Mouse (Mus musculus) heart, embryonic 12.5 days (tissue): Measurements from ENCODE around the gene Taf9. TPM values are rescaled to one million over a fixed set of nuclear protein-coding genes. Genes with fewer than 3 reads are reported as not detected.

Source experiments
- ATAC-seq: fragments of 200-750 bp; cut with Nextera tagmentation; 2 replicates; pipeline ENCODE4 v1.8.0; 2017; ENCODE audit warnings: moderate TSS enrichment, moderate library complexity; ENCODE audit not compliant: insufficient number of reproducible peaks, low FRiP score
- H3K27ac ChIP-seq: fragments of 300-500 bp; sonication (generic); 2 replicates; pipeline ENCODE4 v1.5.1; 2016; ENCODE audit warnings: mild to moderate bottlenecking, moderate library complexity; ENCODE audit not compliant: poor library complexity, severe bottlenecking
- H3K27me3 ChIP-seq: fragments of 300-500 bp; sonication (generic); replicated peaks from 2 replicates; pipeline ENCODE4 v1.6.1; 2016; ENCODE audit warnings: mild to moderate bottlenecking, moderate library complexity
- H3K36me3 ChIP-seq: fragments of 300-500 bp; sonication (generic); 2 replicates; pipeline ENCODE4 v1.6.1; 2016; ENCODE audit warnings: mild to moderate bottlenecking, moderate library complexity
- H3K4me1 ChIP-seq: fragments of 300-500 bp; sonication (generic); replicated peaks from 2 replicates; pipeline ENCODE4 v1.6.1; 2016; ENCODE audit warnings: mild to moderate bottlenecking
- H3K4me2 ChIP-seq: fragments of 300-500 bp; sonication (generic); 2 replicates; pipeline ENCODE4 v1.6.1; 2016; ENCODE audit warnings: mild to moderate bottlenecking, moderate library complexity
- H3K4me3 ChIP-seq: fragments of 300-500 bp; sonication (generic); 2 replicates; pipeline ENCODE4 v1.5.1; 2016; ENCODE audit warnings: mild to moderate bottlenecking
- H3K9ac ChIP-seq: fragments of 300-500 bp; sonication (generic); 2 replicates; pipeline ENCODE4 v1.6.1; 2016; ENCODE audit warnings: mild to moderate bottlenecking, moderate library complexity
- H3K9me3 ChIP-seq: fragments of 300-500 bp; sonication (generic); replicated peaks from 2 replicates; pipeline ENCODE4 v1.6.1; 2016; ENCODE audit warnings: mild to moderate bottlenecking, moderate library complexity
- WGBS: fragments of 180-500 bp; shearing (Covaris S2); methylation state at CpG from one replicate; pipeline ENCODE4 v1.1.7; 2016; 5-methylcytosine and 5-hydroxymethylcytosine counted together
- polyA plus RNA-seq: library from polyadenylated mRNA; unstranded; fragments of >200 nt; fragmentation: Nextera tagmentation; extraction: Ambion mirVana; gene quantifications from 2 replicates; pipeline ENCODE4 v1.2.1, GENCODE M21; 2016

Gene Taf9
- 9.7 and 11.3 TPM in 2 replicates for polyA plus RNA-seq

DNA sequence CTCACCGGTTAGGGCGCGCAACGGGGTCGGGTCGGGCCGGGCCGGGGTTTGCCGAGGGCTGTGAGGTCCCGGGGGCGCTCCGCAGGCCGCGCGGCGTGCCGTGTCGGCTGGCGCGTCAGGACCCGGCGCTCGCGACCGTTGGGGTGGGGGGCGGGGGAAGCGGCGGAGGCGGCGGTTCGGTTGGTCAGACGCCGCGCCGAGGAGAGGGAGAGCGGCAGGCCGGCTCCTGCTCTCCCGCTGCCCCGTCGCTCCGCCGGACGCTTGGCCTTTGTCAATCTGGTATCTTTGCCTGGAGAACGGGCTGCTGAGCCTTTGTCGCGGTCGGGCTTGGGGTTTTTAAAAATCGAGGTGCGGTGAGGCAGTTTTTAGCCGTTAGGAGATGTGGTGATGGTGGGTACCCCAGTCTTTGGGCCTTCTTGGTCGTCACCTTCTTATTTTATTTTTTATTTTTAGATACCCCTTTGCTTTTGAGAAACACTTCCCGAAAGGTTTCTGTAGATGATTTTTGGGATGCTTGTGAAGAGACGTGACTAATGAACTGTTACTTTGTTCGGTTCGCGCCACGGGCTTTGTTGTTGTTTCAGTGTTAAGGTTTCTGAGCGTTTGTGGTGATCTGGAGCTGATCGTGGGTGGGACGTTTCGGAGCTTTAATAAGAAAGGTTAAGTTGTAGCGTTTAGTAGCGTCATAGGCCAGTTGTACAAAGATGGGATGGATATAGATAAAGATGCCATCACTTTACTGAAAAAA, at the start of gene Taf9:
TSS of gene Taf9 (plus strand) at position 141 of the 748 bp plus-strand sequence.
- Histone ChIP-seq H3K4me3 (peak within 1 kb of the TSS; percentile 90), H3K27ac (peak within 1 kb of the TSS; percentile 87), H3K4me1 (peaks cover 7% of the 10 kb centered on the region), H3K36me3 (peaks cover 20% of the 10 kb centered on the region), H3K4me2 (peak within 1 kb of the TSS; percentile 93), H3K27me3 (no peaks in the 10 kb centered on the region), H3K9ac (peak within 1 kb of the TSS; percentile 95), H3K9me3 (no peaks in the 10 kb centered on the region)
- peak; percentile 78 for ATAC-seq
- WGBS: under 1% methylated on average over 55 of the region's 63 CpGs

DNA sequence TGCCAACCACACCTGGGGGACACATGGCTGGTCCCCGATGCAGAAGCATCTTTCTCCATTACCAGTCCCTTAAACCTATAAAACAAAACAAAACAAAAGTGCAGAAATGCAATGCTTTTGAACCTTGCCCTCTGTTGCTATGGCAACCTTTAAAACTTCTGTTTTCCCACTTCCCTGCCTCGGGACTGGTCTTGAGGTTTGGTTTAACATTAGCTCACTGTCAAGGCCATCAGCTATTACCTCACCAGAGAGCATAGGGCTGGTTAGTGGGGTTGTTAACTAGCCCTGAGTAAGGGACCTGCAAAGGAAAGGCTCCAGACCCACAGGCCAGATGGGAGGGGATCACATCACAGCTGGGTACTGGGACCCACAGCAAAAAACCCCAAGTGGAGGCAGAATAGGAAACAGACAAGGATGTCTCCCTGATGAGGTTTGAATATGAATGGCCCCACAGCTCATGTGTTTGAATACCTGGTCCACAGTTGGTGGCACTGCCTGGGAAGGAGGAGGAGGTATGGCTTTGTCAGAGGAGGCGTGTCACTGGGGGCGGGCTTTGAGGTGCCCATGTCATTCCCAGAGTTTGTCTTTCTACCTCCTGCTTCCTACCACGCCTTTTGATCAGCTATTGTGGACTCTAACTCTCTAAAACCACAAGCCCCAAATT, 49.0 kb upstream of the Taf9 start:
- H3K9ac ChIP-seq: no peak overlapping the region
- H3K4me3 ChIP-seq: no peak overlapping the region
- H3K4me1 ChIP-seq: 0 out of 2 replicates have a peak, but pooled peaks cover 3% of the 10 kb centered on the region
- H3K27ac ChIP-seq: no peak overlapping the region
- no peaks in the 10 kb centered on the region for H3K36me3 ChIP-seq
- H3K27me3 ChIP-seq: no peaks in the 10 kb centered on the region
- WGBS: 83% methylated on average over 5 of the region's 5 CpGs
- ATAC-seq: no peak
- no peak overlapping the region for H3K4me2 ChIP-seq
- H3K9me3 ChIP-seq: no peaks in the 10 kb centered on the region

DNA sequence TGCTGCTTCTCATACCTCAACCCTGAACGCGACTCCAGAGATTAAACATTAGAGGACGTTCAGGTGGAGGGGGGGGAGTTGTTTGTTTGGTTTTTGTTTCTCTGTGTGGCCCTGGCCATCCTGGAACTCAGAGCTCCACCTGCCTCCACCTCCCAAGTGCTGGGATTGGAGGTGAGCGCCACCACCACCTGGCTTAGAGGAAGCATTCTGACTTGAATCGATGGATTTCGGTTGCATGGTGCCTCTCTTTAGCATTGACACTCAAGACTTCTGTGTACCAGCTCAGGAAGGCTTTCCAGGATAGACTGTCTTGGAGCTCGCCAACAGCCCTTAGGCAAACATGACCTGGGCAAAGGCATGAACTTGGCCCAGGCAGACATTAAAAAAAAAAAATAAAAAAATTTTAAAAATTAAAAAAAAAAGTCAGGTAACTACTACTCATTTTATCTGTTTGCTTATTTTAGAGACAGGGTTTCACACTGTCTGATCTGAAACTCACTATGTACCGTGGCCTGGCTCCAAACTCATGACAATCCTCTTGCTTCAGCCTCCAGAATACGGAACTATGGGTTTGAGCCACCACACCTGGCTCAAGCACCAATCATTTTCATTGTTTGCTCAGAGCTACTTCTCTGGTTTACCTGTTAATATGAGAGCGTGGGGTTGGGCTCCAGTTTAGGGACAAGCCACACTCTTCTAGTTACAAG, 48.2 kb upstream of the Taf9 start:
- H3K4me3 ChIP-seq: no peak overlapping the region
- no peak overlapping the region for H3K9ac ChIP-seq
- H3K27me3 ChIP-seq: no peaks in the 10 kb centered on the region
- 87% methylated on average over 10 of the region's 10 CpGs for WGBS
- peaks cover 6% of the 10 kb centered on the region for H3K9me3 ChIP-seq
- no peak overlapping the region for H3K4me2 ChIP-seq
- H3K4me1 ChIP-seq: 0 out of 2 replicates have a peak, but pooled peaks cover 3% of the 10 kb centered on the region
- no peak overlapping the region for H3K27ac ChIP-seq
- no peak for ATAC-seq
- H3K36me3 ChIP-seq: no peaks in the 10 kb centered on the region

DNA sequence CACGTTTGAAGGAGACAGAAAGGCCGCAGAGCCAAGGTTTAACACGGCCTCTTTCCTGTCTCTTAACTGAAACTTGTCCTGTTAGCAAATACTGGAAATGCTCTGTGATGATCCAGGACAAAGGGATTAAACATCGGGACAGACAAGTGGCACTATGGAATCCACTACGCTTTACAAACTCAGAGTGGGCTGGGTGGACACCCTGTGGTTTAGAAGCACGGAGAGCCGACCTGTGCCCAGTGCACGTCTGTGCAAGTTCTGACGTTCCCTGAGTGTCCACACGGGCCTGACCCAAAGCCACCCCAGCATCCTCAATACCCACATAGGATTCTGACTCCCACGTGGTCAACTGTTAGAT, 47.7 kb upstream of the Taf9 start:
- 83% methylated on average over 11 of the region's 11 CpGs for WGBS
- no peak overlapping the region for H3K27ac ChIP-seq
- peaks cover 6% of the 10 kb centered on the region for H3K9me3 ChIP-seq
- H3K4me2 ChIP-seq: no peak overlapping the region
- no peak overlapping the region for H3K9ac ChIP-seq
- no peak for ATAC-seq
- H3K4me3 ChIP-seq: no peak overlapping the region
- H3K4me1 ChIP-seq: 0 out of 2 replicates have a peak, but pooled peaks cover 3% of the 10 kb centered on the region
- H3K27me3 ChIP-seq: no peaks in the 10 kb centered on the region
- no peaks in the 10 kb centered on the region for H3K36me3 ChIP-seq

DNA sequence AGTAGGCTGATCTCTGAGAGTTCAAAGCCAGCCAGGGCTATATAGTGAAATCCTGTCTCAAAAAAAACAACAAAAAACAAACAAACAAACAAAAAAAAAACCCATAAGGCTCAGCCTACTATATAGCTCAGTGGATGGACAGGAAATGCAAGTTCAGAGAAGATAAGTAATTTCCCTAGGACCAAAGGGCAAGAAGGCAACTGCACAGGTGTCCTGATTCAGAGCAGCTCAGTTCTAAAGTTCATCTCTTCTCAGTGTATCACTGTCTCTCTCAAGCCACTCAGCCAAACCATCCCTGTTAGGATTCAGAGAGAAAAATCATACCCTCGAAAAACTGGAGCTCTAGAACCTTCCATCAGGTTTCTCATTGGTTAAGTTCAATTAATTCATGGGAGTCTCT, 45.5 kb upstream of the Taf9 start:
- Histone ChIP-seq H3K4me3 (no peak overlapping the region), H3K4me1 (0 out of 2 replicates have a peak, but pooled peaks cover 3% of the 10 kb centered on the region), H3K9me3 (peaks cover 6% of the 10 kb centered on the region), H3K4me2 (no peak overlapping the region), H3K27ac (no peak overlapping the region), H3K36me3 (no peaks in the 10 kb centered on the region), H3K27me3 (no peaks in the 10 kb centered on the region), H3K9ac (no peak overlapping the region)
- no peak for ATAC-seq
- WGBS: 74% methylated on average over 1 of the region's 1 CpGs

DNA sequence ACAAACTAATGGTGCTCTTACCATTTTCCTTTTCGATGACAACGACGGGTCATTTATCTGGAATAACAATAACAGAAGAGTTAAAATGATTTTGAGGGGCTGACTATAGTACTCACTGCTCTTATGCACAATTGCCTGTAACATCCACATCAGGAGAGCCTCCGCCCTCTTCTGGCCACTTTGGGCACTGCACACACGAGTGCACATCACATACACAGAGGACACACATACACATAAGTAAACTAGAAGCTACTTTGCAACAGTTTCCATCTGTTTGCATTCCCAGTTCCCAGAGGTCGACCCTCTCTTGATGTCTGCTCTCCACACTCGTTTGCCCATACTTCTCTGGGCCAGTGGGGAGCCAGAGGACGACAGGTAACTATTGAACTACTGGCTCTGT, 43.6 kb upstream of the Taf9 start:
- no peak for ATAC-seq
- no peak overlapping the region for H3K27ac ChIP-seq
- H3K9me3 ChIP-seq: peaks cover 6% of the 10 kb centered on the region
- peaks cover 4% of the 10 kb centered on the region; the same call in 1 of the 2 replicates for H3K36me3 ChIP-seq
- H3K9ac ChIP-seq: no peak overlapping the region
- WGBS: 84% methylated on average over 8 of the region's 8 CpGs
- no peak overlapping the region for H3K4me2 ChIP-seq
- no peaks in the 10 kb centered on the region for H3K4me1 ChIP-seq
- H3K4me3 ChIP-seq: no peak overlapping the region
- H3K27me3 ChIP-seq: no peaks in the 10 kb centered on the region

DNA sequence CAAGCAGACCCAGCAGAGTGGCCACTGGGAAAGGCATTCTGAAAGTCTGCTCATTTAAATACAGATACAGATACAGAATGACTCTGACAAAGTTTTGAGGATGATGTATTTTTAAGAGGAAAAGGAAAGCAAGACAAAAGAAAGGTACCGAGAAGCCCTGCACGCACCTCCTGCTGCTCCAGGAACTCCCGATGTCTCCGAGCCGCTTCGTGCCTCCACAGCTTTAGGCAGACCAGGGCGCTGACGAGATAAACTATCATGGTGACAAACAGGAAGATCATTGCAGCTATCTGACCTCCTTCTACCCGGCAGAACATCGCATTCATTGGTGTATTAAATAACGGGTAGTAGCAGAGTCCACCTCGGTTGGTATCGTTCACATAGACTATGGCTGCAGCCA, 40.1 kb upstream of the Taf9 start:
- WGBS: 77% methylated on average over 13 of the region's 13 CpGs
- peaks cover 4% of the 10 kb centered on the region; the same call in 1 of the 2 replicates for H3K36me3 ChIP-seq
- no peaks in the 10 kb centered on the region for H3K27me3 ChIP-seq
- ATAC-seq: no peak
- H3K4me2 ChIP-seq: no peak overlapping the region
- H3K9ac ChIP-seq: no peak overlapping the region
- no peak overlapping the region for H3K27ac ChIP-seq
- H3K4me1 ChIP-seq: no peaks in the 10 kb centered on the region
- H3K9me3 ChIP-seq: peaks cover 6% of the 10 kb centered on the region
- no peak overlapping the region for H3K4me3 ChIP-seq

DNA sequence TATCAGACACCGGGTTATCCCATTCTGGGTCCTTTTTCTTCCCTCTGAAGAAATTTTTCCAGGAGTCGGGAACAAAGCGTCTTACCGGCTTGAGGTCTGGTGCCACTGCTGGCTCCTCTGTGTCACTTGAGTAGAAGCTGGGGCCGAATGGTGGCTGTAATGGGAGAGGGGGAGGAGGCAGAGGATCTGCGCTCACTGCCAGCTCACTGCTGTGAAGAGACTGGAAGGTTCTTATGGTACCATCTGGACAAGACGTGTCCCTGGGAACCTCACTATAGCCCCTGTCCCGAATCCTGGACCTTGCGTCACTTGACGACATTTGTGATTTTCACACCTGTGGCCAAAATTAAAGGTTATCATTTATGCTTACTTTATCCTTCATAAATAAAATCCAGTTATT, 39.1 kb upstream of the Taf9 start:
- peaks cover under 1% of the 10 kb centered on the region; the same call in 1 of the 2 replicates for H3K27me3 ChIP-seq
- no peak overlapping the region for H3K27ac ChIP-seq
- no peak overlapping the region for H3K4me3 ChIP-seq
- peaks cover 4% of the 10 kb centered on the region; the same call in 1 of the 2 replicates for H3K36me3 ChIP-seq
- 92% methylated on average over 10 of the region's 10 CpGs for WGBS
- no peaks in the 10 kb centered on the region for H3K4me1 ChIP-seq
- no peak for ATAC-seq
- H3K9me3 ChIP-seq: peaks cover 6% of the 10 kb centered on the region
- no peak overlapping the region for H3K4me2 ChIP-seq
- no peak overlapping the region for H3K9ac ChIP-seq

DNA sequence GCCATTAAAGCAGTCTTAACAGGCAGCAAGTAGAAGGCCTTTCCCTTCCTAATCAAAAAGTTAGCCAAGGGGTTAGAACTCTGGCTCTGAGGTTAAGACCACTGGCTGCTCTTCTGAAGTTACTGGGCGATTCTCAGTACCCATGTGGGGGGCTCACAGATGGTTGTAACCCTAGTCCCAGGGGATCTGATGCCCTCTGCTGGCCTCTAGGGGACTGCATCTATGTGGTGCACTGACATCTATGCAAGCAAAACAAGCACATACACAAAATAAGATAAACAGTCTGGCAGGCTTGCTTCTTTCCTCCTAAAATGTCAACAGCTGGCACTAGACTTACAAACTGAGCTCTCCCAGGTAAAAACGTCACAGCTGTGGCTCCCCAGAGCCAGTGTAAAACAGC, 38.5 kb upstream of the Taf9 start:
- Histone ChIP-seq H3K4me2 (no peak overlapping the region), H3K27me3 (peaks cover 5% of the 10 kb centered on the region; the same call in 1 of the 2 replicates), H3K27ac (no peak overlapping the region), H3K4me1 (no peaks in the 10 kb centered on the region), H3K4me3 (no peak overlapping the region), H3K36me3 (peaks cover 8% of the 10 kb centered on the region), H3K9ac (no peak overlapping the region), H3K9me3 (peaks cover 1% of the 10 kb centered on the region)
- WGBS: 55% methylated on average over 2 of the region's 2 CpGs
- ATAC-seq: no peak

DNA sequence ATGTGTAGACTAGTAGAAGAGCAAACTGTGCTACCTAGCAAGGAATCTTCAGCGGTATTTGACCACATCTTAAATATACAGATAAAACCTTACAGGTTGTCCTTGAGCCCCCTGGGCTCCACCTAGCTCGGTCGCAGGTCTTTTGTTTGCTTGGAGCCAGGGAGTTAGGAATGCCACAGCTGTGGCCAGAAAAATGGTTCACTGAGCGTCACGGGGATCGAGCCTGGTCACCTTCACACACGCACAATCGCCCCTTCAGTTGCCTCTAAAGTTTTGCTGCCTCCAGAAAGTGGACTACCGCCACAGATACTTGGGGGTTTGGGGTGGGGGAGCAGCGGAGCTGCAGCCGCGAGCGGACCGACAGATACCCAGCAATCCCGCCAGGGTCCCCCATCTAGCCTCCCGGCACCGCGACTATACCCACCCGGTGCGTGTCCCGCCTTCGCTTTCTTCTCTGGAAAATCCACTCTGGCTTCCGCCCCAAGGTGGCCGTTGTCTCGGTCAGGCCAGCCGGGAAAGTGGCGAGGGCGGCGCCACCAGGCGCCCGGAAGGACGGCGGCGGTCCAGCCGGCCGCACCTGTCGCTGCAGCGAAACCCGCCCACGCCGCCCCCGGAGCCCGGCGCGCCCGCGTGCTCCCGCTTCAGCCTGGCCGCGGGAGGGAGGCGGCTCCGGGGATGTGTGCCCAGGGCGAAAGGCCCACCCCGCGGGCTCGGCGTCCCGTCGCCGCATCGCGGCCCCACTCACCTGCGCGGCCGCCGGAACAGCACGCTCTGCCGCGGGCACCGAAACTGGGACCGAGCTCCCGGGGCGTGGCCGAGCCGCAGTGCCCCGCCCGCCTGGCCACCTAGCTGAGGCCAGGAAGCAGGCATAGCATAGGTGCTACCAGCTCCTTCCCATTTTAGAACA, 34.9 kb upstream of the Taf9 start, which contains the start of gene Marveld2:
TSS of gene Marveld2 (minus strand) at position 791 of the 907 bp plus-strand sequence.
- ATAC-seq: peak; percentile 63
- H3K36me3 ChIP-seq: peaks cover 29% of the 10 kb centered on the region
- peaks cover 5% of the 10 kb centered on the region; the same call in 1 of the 2 replicates for H3K27me3 ChIP-seq
- peak within 1 kb of the TSS; percentile 79 for H3K9ac ChIP-seq
- WGBS: 2% methylated on average over 76 of the region's 77 CpGs
- peak within 1 kb of the TSS; percentile 99 for H3K4me2 ChIP-seq
- peak within 1 kb of the TSS; percentile 89 for H3K4me3 ChIP-seq
- H3K27ac ChIP-seq: no peak within 1 kb of the TSS
- no peaks in the 10 kb centered on the region for H3K4me1 ChIP-seq
- H3K9me3 ChIP-seq: no peaks in the 10 kb centered on the region
